In the genomic region with DNA sequence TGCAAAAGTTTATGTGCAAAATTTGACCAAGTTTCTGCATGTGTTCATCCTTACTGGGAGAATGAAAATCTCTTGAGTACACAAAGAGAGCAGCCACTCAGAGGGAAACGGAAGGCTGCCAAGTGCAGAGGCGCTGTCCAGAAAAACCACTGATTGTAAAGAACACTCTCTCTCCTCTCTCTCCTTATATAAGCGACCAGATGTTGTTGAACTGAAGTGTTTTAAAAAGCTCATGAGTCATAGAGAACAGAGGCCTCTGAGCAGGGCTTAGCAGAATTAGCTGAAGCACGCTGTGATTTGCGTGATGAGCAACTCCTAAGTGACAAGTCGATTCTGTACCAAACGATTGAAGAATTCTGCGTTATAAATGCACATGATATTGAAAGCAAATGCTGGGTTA, we compare ENCODE assay signal across 8 mouse cellular contexts.
A peak's percentile ranks its signal among the peaks of the same experiment; 100 is the strongest.
DNase-seq lines count a peak whose midpoint lies in the region; TF ChIP-seq lines count a peak whose summit lies in the region.

No protein-coding gene starts in this region.

- peak; percentile 19 for DNase-seq in adrenal gland, postnatal 10 days
- DNase-seq in adrenal gland, adult 8-10 months: no peak
- DNase-seq in gastrocnemius, adult 2 months: peak; percentile 44
- DNase-seq in left cerebral cortex, adult 18-20 months (ENCODE audit: low spot score in 2 of 2): peak; percentile 73 to 84
- no peak for DNase-seq in thymus, postnatal 36 days
- DNase-seq in ovary, adult 18-20 months (ENCODE audit: low spot score): no peak

- peak overlapping the region; percentile 59 for H3K27ac ChIP-seq in gastrocnemius, adult 2 months
- peak overlapping the region; percentile 93 for H3K27ac ChIP-seq in olfactory bulb, adult 2 months (ENCODE audit: insufficient read depth, low read depth, low read length)

- no peaks in the 10 kb centered on the region for H3K36me3 ChIP-seq in C2C12 (ENCODE audit: control insufficient read depth, insufficient read depth)

- no peak for TF ChIP-seq CTCF in C2C12 (IDR thresholded peaks at IDR 0.05; ENCODE audit: control insufficient read depth, insufficient read depth, insufficient read length)
- TF ChIP-seq CTCF in gastrocnemius, adult 2 months (IDR thresholded peaks at IDR 0.05): no peak
- TF ChIP-seq CTCF in olfactory bulb, adult 2 months (IDR thresholded peaks at IDR 0.05; ENCODE audit: insufficient read depth, low read depth, low read length): no peak

- intact Hi-C loops in gastrocnemius, adult 2 months (cut with DNase I): no loop called here

- 11% methylated on average over 8 of the region's 8 CpGs for WGBS in olfactory bulb, adult 2 months

- no peak for TF ChIP-seq POLR2A in olfactory bulb, adult 2 months (IDR thresholded peaks at IDR 0.05; ENCODE audit: insufficient read depth, low read depth, low read length)

- peaks cover 8% of the 10 kb centered on the region for H3K4me1 ChIP-seq in olfactory bulb, adult 2 months (ENCODE audit: control insufficient read depth, insufficient read depth, low read length)

- H3K79me2 ChIP-seq in C2C12 (ENCODE audit: control insufficient read depth, insufficient read depth): no peaks in the 10 kb centered on the region

- H3ac ChIP-seq in C2C12 (ENCODE audit: control insufficient read depth, insufficient read length, low read depth): no peak overlapping the region

- H3K79me3 ChIP-seq in C2C12 (ENCODE audit: low read depth): no peaks in the 10 kb centered on the region

- no peak overlapping the region for H3K4me3 ChIP-seq in C2C12 (ENCODE audit: insufficient read depth, poor library complexity, severe bottlenecking)
- no peak overlapping the region for H3K4me3 ChIP-seq in gastrocnemius, adult 2 months
- no peak overlapping the region for H3K4me3 ChIP-seq in olfactory bulb, adult 2 months (ENCODE audit: insufficient read depth, low read depth, low read length)

- H3K27me3 ChIP-seq in C2C12 (ENCODE audit: control insufficient read depth, insufficient read depth, insufficient read length): no peaks in the 10 kb centered on the region

TF ChIP-seq in C2C12, 6 proteins besides CTCF, POLR2A, EP300 and RAD21:
- TF ChIP-seq USF1 (IDR thresholded peaks at IDR 0.05; ENCODE audit: low read depth) (no peak), CEBPB (IDR thresholded peaks at IDR 0.05; ENCODE audit: low read depth) (no peak), MYOD1 (IDR thresholded peaks at IDR 0.05; ENCODE audit: control insufficient read depth, insufficient read length, low read depth) (peak; percentile 13), FOSL1 (IDR thresholded peaks at IDR 0.05; ENCODE audit: insufficient read depth, low read length, poor library complexity, severe bottlenecking) (no peak), MAX (IDR thresholded peaks at IDR 0.05) (peak; percentile 52), MYOG (IDR thresholded peaks at IDR 0.05; ENCODE audit: control insufficient read depth, extremely low read depth, insufficient read length) (no peak)
TF ChIP-seq in C2C12: peak in this region for 2.

Comparison
In these comparisons a context has a peak if more than half of its experiments do, and no peak if none do; other contexts are left out.
1. DNase-seq: peak in adrenal gland, postnatal 10 days (single experiment), gastrocnemius, adult 2 months (single experiment) and left cerebral cortex, adult 18-20 months (2 of 2); none in adrenal gland, adult 8-10 months (single experiment), thymus, postnatal 36 days (0 of 2) and ovary, adult 18-20 months (single experiment).